Mouse (Mus musculus) effector memory CD4-positive, alpha-beta T cell, adult 5 months (primary cell): ENCODE results near the gene Zfp597. TPM values are rescaled to one million over a fixed set of nuclear protein-coding genes. Genes with fewer than 3 reads are reported as not detected.

Experiments
- polyA plus RNA-seq: library from polyadenylated mRNA; unstranded; fragments of 100-300 nt; shearing (Covaris generic); gene quantifications from one replicate; pipeline ENCODE4 v1.2.1, GENCODE M21; 2017

Zfp597 gene
- polyA plus RNA-seq = 7.0 TPM

DNA sequence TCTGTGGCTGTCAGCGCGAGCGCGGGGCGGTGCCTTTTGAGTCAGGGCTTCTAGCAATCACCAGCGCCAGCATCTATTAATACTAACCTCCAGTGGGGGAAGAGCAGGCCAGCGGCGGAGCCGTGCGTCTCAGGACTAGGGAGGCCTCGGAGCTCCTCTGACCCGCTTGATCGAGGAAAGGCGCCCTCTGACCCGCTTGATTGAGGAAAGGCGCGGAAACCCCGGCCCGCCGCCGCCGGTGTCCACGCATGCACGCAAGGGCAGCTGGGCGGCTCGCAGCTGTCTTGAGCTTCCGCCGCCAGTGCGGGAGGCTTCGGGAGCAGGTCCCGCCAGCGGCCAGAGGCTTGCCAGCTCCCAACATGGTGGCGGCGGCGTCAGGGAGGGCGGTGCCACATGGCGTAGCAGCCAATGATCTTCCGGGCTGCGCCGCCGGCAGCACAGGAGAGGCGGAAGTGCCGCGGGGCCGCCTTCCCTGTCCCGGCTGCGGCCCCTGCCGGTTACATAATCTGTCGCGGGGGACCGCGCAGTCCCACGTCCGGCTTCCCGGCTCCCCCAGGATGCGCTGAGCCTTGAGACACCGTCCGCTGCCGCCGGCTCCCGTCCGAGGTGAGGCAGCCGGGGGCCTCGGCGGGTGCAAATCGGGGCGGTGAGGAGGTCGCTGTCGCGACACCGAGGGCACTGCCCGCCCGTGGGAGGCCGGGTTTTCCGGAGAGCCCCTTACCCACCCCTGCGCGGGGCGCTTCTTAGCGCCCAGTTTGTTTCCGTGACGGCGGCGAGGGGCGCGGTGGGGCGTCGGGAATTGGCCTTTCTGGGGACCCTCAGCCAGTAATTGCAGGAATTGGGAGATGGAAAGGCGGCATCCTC is at the start of gene Zfp597, which contains the start of gene Gm20695:
TSS of gene Zfp597 (minus strand) at position 361 of the 864 bp plus-strand sequence.
TSS of gene Gm20695 (plus strand) at position 448 of the 864 bp plus-strand sequence.

DNA sequence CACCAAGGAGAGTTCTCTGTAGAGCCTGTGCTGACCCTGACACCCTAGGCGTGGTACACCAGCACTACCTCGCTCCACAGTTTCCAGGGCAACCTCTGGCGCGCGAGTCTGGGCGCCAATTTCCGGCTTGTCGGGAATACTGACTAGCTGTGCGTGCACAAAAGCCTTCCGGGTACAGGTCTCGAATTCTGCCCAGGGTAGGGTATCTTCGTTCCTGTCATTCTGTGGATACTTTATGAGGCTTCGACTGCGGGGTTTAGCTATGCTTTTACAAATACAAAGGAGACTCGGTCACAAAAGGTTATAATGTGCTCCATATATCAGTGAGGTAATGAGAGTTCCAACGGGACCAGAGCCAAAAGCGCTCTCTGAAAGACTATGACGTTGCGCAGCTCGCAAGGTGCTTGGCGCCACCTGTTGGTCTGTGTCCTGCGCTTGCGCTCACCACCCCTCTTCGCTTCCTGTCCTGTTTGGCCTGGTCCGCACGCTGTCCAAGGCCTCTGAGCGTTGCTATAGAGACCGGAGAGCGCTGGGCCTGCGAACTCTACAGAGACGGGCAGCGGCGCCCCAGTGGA is 24.3 kb upstream of the Zfp597 start, which contains the start of the genes 1700037C18Rik and Cluap1:
TSS of gene 1700037C18Rik (minus strand) at position 153 of the 575 bp plus-strand sequence.
TSS of gene Cluap1 (plus strand) at position 265 of the 575 bp plus-strand sequence.

DNA sequence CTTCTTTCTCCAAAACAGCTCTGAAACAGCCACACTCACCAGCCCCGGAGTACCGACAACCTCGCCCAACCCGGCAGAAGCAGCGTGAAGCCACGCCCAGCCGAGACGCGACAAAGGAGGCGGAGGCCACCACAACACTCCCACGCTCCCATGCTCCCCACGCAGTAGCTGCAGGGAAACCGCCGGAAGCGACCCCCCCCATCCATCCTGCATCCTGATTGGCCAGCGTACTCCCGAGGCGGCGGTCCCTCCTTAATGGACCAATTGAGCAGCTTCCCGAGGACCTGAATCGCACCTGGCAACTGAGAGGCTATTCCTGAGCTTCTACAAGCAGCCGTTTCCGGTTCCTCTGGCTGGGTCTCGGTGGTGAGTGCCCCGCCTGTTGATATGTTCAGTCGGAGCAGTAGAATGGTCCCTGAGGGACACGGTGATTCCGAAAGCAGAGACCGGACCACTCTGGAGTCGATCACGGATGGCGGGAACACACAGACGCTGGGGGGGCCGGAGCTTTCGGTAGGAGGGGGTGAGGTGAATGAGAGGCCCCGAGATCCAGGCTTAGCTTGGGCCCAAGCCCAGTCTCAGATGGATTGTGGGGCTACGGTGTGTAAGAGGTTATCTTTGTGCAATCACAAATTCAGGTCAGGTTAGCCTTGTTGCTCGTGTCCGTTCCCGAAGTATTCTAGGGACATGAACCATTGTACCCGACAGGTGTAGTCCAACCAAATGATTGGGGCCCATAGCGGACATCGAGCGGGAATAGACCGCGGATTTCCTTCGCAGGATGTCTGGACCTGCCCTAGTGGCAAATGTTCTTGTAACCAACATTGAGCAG is 11.9 kb downstream of the Zfp597 start, which contains the start of gene Naa60:
TSS of gene Naa60 (plus strand) at position 160 of the 832 bp plus-strand sequence.

DNA sequence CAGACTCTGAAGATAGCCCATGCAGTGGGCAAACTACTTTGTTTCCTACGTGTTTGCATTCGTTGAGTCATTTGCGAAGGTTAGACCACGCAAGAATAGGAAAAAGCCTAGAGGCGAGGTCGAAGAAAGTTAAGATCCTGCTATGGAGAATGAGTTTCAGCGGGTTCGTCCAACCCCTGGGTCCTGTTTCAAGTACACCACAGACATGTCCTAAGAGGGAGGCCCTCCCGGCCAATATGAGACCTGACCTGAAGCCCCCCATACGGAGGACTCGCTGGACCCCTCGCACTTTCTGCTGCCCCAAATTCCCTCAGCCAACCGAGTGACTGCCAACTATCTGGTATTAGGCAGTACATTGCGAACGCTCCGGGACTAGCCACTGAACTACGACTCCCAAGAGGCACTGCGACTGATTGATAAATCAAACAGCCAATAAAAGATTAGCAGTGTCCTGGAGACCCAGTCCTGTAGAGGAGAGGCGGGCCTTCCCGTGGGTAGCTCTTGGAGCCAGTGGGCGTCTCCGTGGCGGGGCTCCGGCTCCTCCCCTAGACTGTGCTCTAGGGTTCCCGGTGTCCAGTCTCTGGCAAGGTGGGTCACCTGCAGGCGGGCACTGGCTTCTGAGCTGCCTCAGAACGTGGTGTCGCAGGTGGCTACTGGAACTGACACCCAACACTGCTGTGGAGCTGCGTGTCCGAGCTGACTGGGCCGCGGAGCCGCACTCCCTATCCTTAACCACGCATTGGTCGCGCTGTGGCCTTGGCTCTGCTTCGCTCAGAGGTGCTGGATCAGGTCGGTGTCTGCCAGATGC is 37.4 kb downstream of the Zfp597 start, which contains the start of gene Zfp174:
TSS of gene Zfp174 (plus strand) at position 558 of the 808 bp plus-strand sequence.

DNA sequence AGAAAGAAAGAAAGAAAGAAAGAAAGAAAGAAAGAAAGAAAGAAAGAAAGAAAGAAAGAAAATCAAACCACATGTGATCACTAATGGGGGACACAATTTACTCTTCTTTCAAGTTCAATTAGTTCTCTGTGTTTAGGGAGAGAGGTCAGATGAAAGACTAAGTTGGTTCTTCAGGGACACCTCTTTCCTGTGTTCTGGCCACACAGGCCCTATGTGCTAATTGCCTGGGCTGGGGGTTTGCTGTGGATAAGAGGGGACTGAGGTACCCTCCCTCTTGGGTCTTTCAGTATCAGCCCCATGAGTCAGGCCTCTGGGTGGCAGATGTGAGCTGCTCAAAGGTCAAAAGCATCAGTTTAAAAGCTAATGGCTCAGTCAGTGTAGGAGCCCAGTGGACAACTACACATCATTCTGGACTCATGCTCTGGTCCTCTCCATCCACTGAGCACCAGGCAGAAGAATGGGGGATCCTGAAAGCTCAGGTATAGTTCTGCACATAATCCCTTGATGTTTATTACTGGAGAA is 53.7 kb downstream of the Zfp597 start, which contains the start of gene Olfr15:
TSS of gene Olfr15 (plus strand) at position 291 of the 522 bp plus-strand sequence.

Other genes starting within 250 kb of the Zfp597 start
- gene Mefv, start 166.5 kb downstream of the Zfp597 start, polyA plus RNA-seq = not detected
- 51.4 TPM for gene Zfp263, start 140.5 kb downstream of the Zfp597 start, polyA plus RNA-seq
- not detected for gene Olfr15, start 53.7 kb downstream of the Zfp597 start, polyA plus RNA-seq
- gene Zfp174, start 37.3 kb downstream of the Zfp597 start, polyA plus RNA-seq = 0.26 TPM
- 77.2 TPM for gene Naa60, start 12.2 kb downstream of the Zfp597 start, polyA plus RNA-seq
- 1.6 TPM for gene Gm20695, start 87 bp upstream of the Zfp597 start, polyA plus RNA-seq
- 4.5 TPM for gene 1700037C18Rik, start 24.1 kb upstream of the Zfp597 start, polyA plus RNA-seq
- 10.9 TPM for gene Cluap1, start 24.2 kb upstream of the Zfp597 start, polyA plus RNA-seq
- gene Nlrc3, start 92.1 kb upstream of the Zfp597 start, polyA plus RNA-seq = 39.2 TPM
- 25.1 TPM for gene Slx4, start 119.2 kb upstream of the Zfp597 start, polyA plus RNA-seq
- 4.2 TPM for gene Dnase1, start 152.4 kb upstream of the Zfp597 start, polyA plus RNA-seq
- gene Trap1, start 193.3 kb upstream of the Zfp597 start, polyA plus RNA-seq = 47.7 TPM